Mouse (Mus musculus) hindbrain, embryonic 14.5 days (tissue): Measurements from ENCODE around the gene Zfp212. TPM values are rescaled to one million over a fixed set of nuclear protein-coding genes. Genes with fewer than 3 reads are reported as not detected.

Experiments used
- ATAC-seq: fragments of 200-750 bp; cut with Nextera tagmentation; 2 replicates; pipeline ENCODE4 v1.8.0; 2017; ENCODE audit warnings: moderate number of reproducible peaks, mild to moderate bottlenecking, moderate TSS enrichment, moderate library complexity; ENCODE audit not compliant: low FRiP score
- DNase-seq: peaks from one replicate; pipeline ENCODE4 v3.0.0-alpha.2; 2015; ENCODE audit warnings: low spot score
- H3K27ac ChIP-seq: fragments of 300-500 bp; sonication (generic); 2 replicates; pipeline ENCODE4 v1.5.1; 2014; ENCODE audit warnings: mild to moderate bottlenecking, moderate library complexity
- H3K27me3 ChIP-seq: fragments of 300-500 bp; sonication (generic); 2 replicates; pipeline ENCODE4 v1.6.1; 2014; ENCODE audit warnings: mild to moderate bottlenecking, low read length, mixed read lengths; ENCODE audit not compliant: control insufficient read depth, insufficient read depth
- H3K36me3 ChIP-seq: fragments of 300-500 bp; sonication (generic); replicated peaks from 2 replicates; pipeline ENCODE4 v1.6.1; 2014; ENCODE audit not compliant: control insufficient read depth, insufficient read depth
- H3K4me1 ChIP-seq: fragments of 300-500 bp; sonication (generic); replicated peaks from 2 replicates; pipeline ENCODE4 v1.6.1; 2014; ENCODE audit warnings: antibody characterized with exemption, low read length, mixed read lengths; ENCODE audit not compliant: control insufficient read depth, insufficient read depth
- H3K4me2 ChIP-seq: fragments of 300-500 bp; sonication (generic); replicated peaks from 2 replicates; pipeline ENCODE4 v1.6.1; 2014; ENCODE audit warnings: mild to moderate bottlenecking, moderate library complexity
- H3K4me3 ChIP-seq: fragments of 300-500 bp; sonication (generic); replicated peaks from 2 replicates; pipeline ENCODE4 v1.5.1; 2014; ENCODE audit warnings: mild to moderate bottlenecking, low read length
- H3K9ac ChIP-seq: fragments of 300-500 bp; sonication (generic); 2 replicates; pipeline ENCODE4 v1.6.1; 2014
- H3K9me3 ChIP-seq: fragments of 300-500 bp; sonication (generic); 2 replicates; pipeline ENCODE4 v1.6.1; 2016; ENCODE audit warnings: low read length; ENCODE audit not compliant: control insufficient read depth
- WGBS: fragments of 180-500 bp; shearing (Covaris S2); extraction: QIAGEN DNeasy Blood & Tissue Kit; methylation state at CpG from one replicate; pipeline ENCODE4 v1.1.7; 2014; 5-methylcytosine and 5-hydroxymethylcytosine counted together
- polyA plus RNA-seq: library from polyadenylated mRNA; unstranded; fragments of >200 nt; fragmentation: Nextera tagmentation; extraction: Ambion mirVana; gene quantifications from 2 replicates; pipeline ENCODE4 v1.2.1, GENCODE M21; 2014

Zfp212 gene
- polyA plus RNA-seq, 1 experiment from 2014 or later, result 12.4 TPM

- 86% methylated on average over 5 of the region's 5 CpGs for WGBS
These were observed 3.2 kb upstream of the Zfp212 start for GRCm38 (mm10) chr6:47917051-47917450.

GRCm38 (mm10) chr6:47918768-47919274 lies 1.5 kb upstream of the Zfp212 start:
- Histone ChIP-seq H3K4me3 (no peak overlapping the region), H3K4me1 (peaks cover 11% of the 10 kb centered on the region), H3K9me3 (no peaks in the 10 kb centered on the region), H3K36me3 (no peaks in the 10 kb centered on the region), H3K4me2 (no peak overlapping the region), H3K27ac (no peak overlapping the region), H3K9ac (no peak overlapping the region), H3K27me3 (no peaks in the 10 kb centered on the region)
- 76% methylated on average over 3 of the region's 3 CpGs for WGBS
- DNase-seq (no peak), ATAC-seq (no peak)

More at GRCm38 (mm10) chr6:47917051-47917450, 3.2 kb upstream of the Zfp212 start:
- H3K27me3 ChIP-seq, result no peaks in the 10 kb centered on the region
- no peak for ATAC-seq
- no peak overlapping the region for H3K4me3 ChIP-seq
- H3K4me1 ChIP-seq, result peaks cover 10% of the 10 kb centered on the region
- H3K9ac ChIP-seq, result no peak overlapping the region
- no peak for DNase-seq
- no peaks in the 10 kb centered on the region for H3K36me3 ChIP-seq
- no peak overlapping the region for H3K27ac ChIP-seq
- H3K9me3 ChIP-seq, result no peaks in the 10 kb centered on the region
- no peak overlapping the region for H3K4me2 ChIP-seq

- Histone ChIP-seq H3K4me3 (peak overlapping the region; percentile 58), H3K9ac (peak overlapping the region; percentile 69), H3K9me3 (no peaks in the 10 kb centered on the region), H3K4me2 (peak overlapping the region; percentile 91), H3K27me3 (no peaks in the 10 kb centered on the region), H3K36me3 (no peaks in the 10 kb centered on the region), H3K27ac (peak overlapping the region; percentile 94), H3K4me1 (peaks cover 11% of the 10 kb centered on the region)
- ATAC-seq, result peak; percentile 52
- DNase-seq, result no peak
- WGBS, result 28% methylated on average over 11 of the region's 11 CpGs
These were observed 430 bp upstream of the Zfp212 start for GRCm38 (mm10) chr6:47919646-47920446.

- H3K9ac ChIP-seq, result peak overlapping the region; percentile 69; the same call in 1 of the 2 replicates
These were observed 22.2 kb downstream of the Zfp212 start for GRCm38 (mm10) chr6:47942461-47942860.

GRCm38 (mm10) chr6:47943021-47943691 lies 22.9 kb downstream of the Zfp212 start:
- H3K4me2 ChIP-seq, result peak overlapping the region; percentile 78
- ATAC-seq, result peak; percentile 79
- no peaks in the 10 kb centered on the region; the same call in 1 of the 2 replicates for H3K27me3 ChIP-seq
- 8% methylated on average over 64 of the region's 64 CpGs for WGBS
- peak; percentile 47 for DNase-seq
- H3K27ac ChIP-seq, result no peak overlapping the region
- peak overlapping the region; percentile 69 for H3K9ac ChIP-seq
- H3K4me3 ChIP-seq, result peak overlapping the region; percentile 39
- no peaks in the 10 kb centered on the region for H3K9me3 ChIP-seq
- no peaks in the 10 kb centered on the region for H3K36me3 ChIP-seq
- H3K4me1 ChIP-seq, result no peaks in the 10 kb centered on the region; the same call in 1 of the 2 replicates

More at GRCm38 (mm10) chr6:47942461-47942860, 22.2 kb downstream of the Zfp212 start:
- Histone ChIP-seq H3K4me3 (peak overlapping the region; percentile 39), H3K36me3 (no peaks in the 10 kb centered on the region), H3K4me1 (no peaks in the 10 kb centered on the region; the same call in 1 of the 2 replicates), H3K27ac (no peak overlapping the region), H3K9me3 (no peaks in the 10 kb centered on the region), H3K4me2 (peak overlapping the region; percentile 78), H3K27me3 (no peaks in the 10 kb centered on the region; the same call in 1 of the 2 replicates)
- no peak for DNase-seq
- ATAC-seq, result no peak
- 49% methylated on average over 12 of the region's 12 CpGs for WGBS

- no peak for DNase-seq
- Histone ChIP-seq H3K27ac (no peak overlapping the region), H3K36me3 (no peaks in the 10 kb centered on the region), H3K4me1 (no peaks in the 10 kb centered on the region; the same call in 1 of the 2 replicates), H3K9ac (no peak overlapping the region), H3K9me3 (no peaks in the 10 kb centered on the region), H3K4me3 (peak overlapping the region; percentile 39), H3K27me3 (no peaks in the 10 kb centered on the region; the same call in 1 of the 2 replicates), H3K4me2 (peak overlapping the region; percentile 78)
- WGBS, result 88% methylated on average over 3 of the region's 3 CpGs
- ATAC-seq, result no peak
These were observed 23.4 kb downstream of the Zfp212 start for GRCm38 (mm10) chr6:47943721-47944120.

- no peak overlapping the region for H3K9ac ChIP-seq
- H3K27ac ChIP-seq, result no peak overlapping the region
- ATAC-seq (no peak), DNase-seq (no peak)
- no peaks in the 10 kb centered on the region; the same call in 1 of the 2 replicates for H3K27me3 ChIP-seq
- H3K4me3 ChIP-seq, result no peak overlapping the region
- no peaks in the 10 kb centered on the region for H3K36me3 ChIP-seq
- H3K9me3 ChIP-seq, result no peaks in the 10 kb centered on the region
- no peak overlapping the region for H3K4me2 ChIP-seq
- H3K4me1 ChIP-seq, result no peaks in the 10 kb centered on the region; the same call in 1 of the 2 replicates
- WGBS, result 95% methylated on average over 4 of the region's 4 CpGs
These were observed 27.1 kb downstream of the Zfp212 start for GRCm38 (mm10) chr6:47947388-47947787.

GRCm38 (mm10) chr6:47953191-47953726 lies 33.0 kb downstream of the Zfp212 start, which contains the start of gene Zfp956:
TSS of gene Zfp956 (plus strand) at chr6:47953390.
- Histone ChIP-seq H3K4me2 (peak within 1 kb of the TSS; percentile 78), H3K4me1 (peaks cover 12% of the 10 kb centered on the region), H3K9me3 (no peaks in the 10 kb centered on the region), H3K27ac (peak within 1 kb of the TSS; percentile 71), H3K4me3 (peak within 1 kb of the TSS; percentile 50), H3K36me3 (peaks cover 19% of the 10 kb centered on the region), H3K27me3 (no peaks in the 10 kb centered on the region), H3K9ac (peak within 1 kb of the TSS; percentile 82)
- DNase-seq (peak; percentile 90), ATAC-seq (peak; percentile 100)
- under 1% methylated on average over 31 of the region's 31 CpGs for WGBS

GRCm38 (mm10) chr6:47954425-47954824 lies 34.1 kb downstream of the Zfp212 start:
- H3K27me3 ChIP-seq, result no peaks in the 10 kb centered on the region
- peaks cover 12% of the 10 kb centered on the region for H3K4me1 ChIP-seq
- 0 out of 2 replicates have a peak overlapping the region, but pooled peaks have one; percentile 3 for H3K9ac ChIP-seq
- peak overlapping the region; percentile 50 for H3K4me3 ChIP-seq
- peaks cover 31% of the 10 kb centered on the region for H3K36me3 ChIP-seq
- DNase-seq, result no peak
- no peaks in the 10 kb centered on the region for H3K9me3 ChIP-seq
- peak overlapping the region; percentile 78 for H3K4me2 ChIP-seq
- WGBS, result 96% methylated on average over 3 of the region's 3 CpGs
- no peak for ATAC-seq
- H3K27ac ChIP-seq, result no peak overlapping the region
